ENCODE assay signal across 13 mouse cellular contexts in genomic region chr16:50307231-50307630, GRCm38 (mm10).
"Had no signal": no experiment of that assay in that cellular context is flagged by ENCODE, and none has a peak within 500 bp of the region (broad histone marks: within the 10 kb centered on the region; RNA-seq: fewer than 3 reads in every experiment).

No protein-coding gene starts in this region.

- H3K4me2 ChIP-seq: limb, embryonic 12.5 days; liver, embryonic 13.5 days; midbrain, embryonic 12.5 days; neural tube, embryonic 15.5 days; stomach, embryonic 15.5 days had no signal

- H3K27me3 ChIP-seq: limb, embryonic 12.5 days; liver, embryonic 13.5 days; midbrain, embryonic 12.5 days; neural tube, embryonic 15.5 days; stomach, embryonic 15.5 days had no signal

- H3K36me3 ChIP-seq: limb, embryonic 12.5 days; liver, embryonic 13.5 days; midbrain, embryonic 12.5 days; neural tube, embryonic 15.5 days; stomach, embryonic 15.5 days had no signal

- H3K4me3 ChIP-seq: limb, embryonic 12.5 days; liver, embryonic 13.5 days; midbrain, embryonic 12.5 days; neural tube, embryonic 15.5 days; stomach, embryonic 15.5 days had no signal

- H3K9me3 ChIP-seq: limb, embryonic 12.5 days; liver, embryonic 13.5 days; midbrain, embryonic 12.5 days; neural tube, embryonic 15.5 days; stomach, embryonic 15.5 days had no signal

- H3K27ac ChIP-seq: limb, embryonic 12.5 days; liver, embryonic 13.5 days; midbrain, embryonic 12.5 days; neural tube, embryonic 15.5 days; stomach, embryonic 15.5 days had no signal

- H3K4me1 ChIP-seq: limb, embryonic 12.5 days; liver, embryonic 13.5 days; midbrain, embryonic 12.5 days; neural tube, embryonic 15.5 days; stomach, embryonic 15.5 days had no signal

- DNase-seq: kidney, postnatal 36 days; layer of hippocampus, adult 9-11 months; layer of hippocampus, postnatal 36 days; liver; liver, embryonic 13.5 days; liver, postnatal 0 days; right cerebral cortex, postnatal 4 days; thymus, adult 2 months; thymus, postnatal 25 days had no signal

- ATAC-seq: liver, postnatal 0 days had no signal
